Mouse (Mus musculus) lung, embryonic 14.5 days (tissue): ENCODE measurements around the gene Atrip. TPM values are rescaled to one million over a fixed set of nuclear protein-coding genes. Genes with fewer than 3 reads are reported as not detected.

ENCODE experiments used
- ATAC-seq: fragments of 200-750 bp; cut with Nextera tagmentation; 2 replicates; pipeline ENCODE4 v1.8.0; 2017; ENCODE audit warnings: mild to moderate bottlenecking, moderate TSS enrichment, moderate library complexity; ENCODE audit not compliant: insufficient read depth
- DNase-seq: peaks from one replicate; pipeline ENCODE4 v3.0.0-alpha.2; 2015
- H3K27ac ChIP-seq: fragments of 300-500 bp; sonication (generic); 2 replicates; pipeline ENCODE4 v1.5.1; 2014; ENCODE audit warnings: low read depth, mild to moderate bottlenecking, moderate library complexity
- H3K27me3 ChIP-seq: fragments of 300-500 bp; sonication (generic); 2 replicates; pipeline ENCODE4 v1.6.1; 2014; ENCODE audit warnings: low read length, control low read depth; ENCODE audit not compliant: insufficient read depth
- H3K36me3 ChIP-seq: fragments of 300-500 bp; sonication (generic); 2 replicates; pipeline ENCODE4 v1.6.1; 2014; ENCODE audit warnings: control low read depth; ENCODE audit not compliant: insufficient read depth
- H3K4me1 ChIP-seq: fragments of 300-500 bp; sonication (generic); 2 replicates; pipeline ENCODE4 v1.6.1; 2014; ENCODE audit warnings: antibody characterized with exemption, control low read depth; ENCODE audit not compliant: insufficient read depth
- H3K4me2 ChIP-seq: fragments of 300-500 bp; sonication (generic); 2 replicates; pipeline ENCODE4 v1.6.1; 2014; ENCODE audit warnings: mild to moderate bottlenecking
- H3K4me3 ChIP-seq: fragments of 300-500 bp; sonication (generic); 2 replicates; pipeline ENCODE4 v1.5.1; 2014; ENCODE audit warnings: low read depth, low read length
- H3K9ac ChIP-seq: fragments of 300-500 bp; sonication (generic); 2 replicates; pipeline ENCODE4 v1.6.1; 2014
- H3K9me3 ChIP-seq: fragments of 300-500 bp; sonication (generic); 2 replicates; pipeline ENCODE4 v1.6.1; 2016; ENCODE audit warnings: low read depth, low read length, control low read depth
- CTCF ChIP-seq: IDR thresholded peaks from 2 replicates; pipeline ENCODE4 v1.5.1; 2016; ENCODE audit warnings: antibody characterized with exemption, low read depth
- WGBS: fragments of 180-500 bp; shearing (Covaris S2); extraction: QIAGEN DNeasy Blood & Tissue Kit; methylation state at CpG from one replicate; pipeline ENCODE4 v1.1.7; 2014; 5-methylcytosine and 5-hydroxymethylcytosine counted together
- polyA plus RNA-seq: library from polyadenylated mRNA; unstranded; fragments of >200 nt; fragmentation: Nextera tagmentation; extraction: Ambion mirVana; gene quantifications from 2 replicates; pipeline ENCODE4 v1.2.1, GENCODE M21; 2014

The Atrip gene
- polyA plus RNA-seq, 1 experiment from 2014 or later = 27.6 TPM

- no peaks in the 10 kb centered on the region for H3K27me3 ChIP-seq
- ATAC-seq (peak; percentile 9; the same call in 1 of the 2 replicates), DNase-seq (peak; percentile 61)
- peaks cover 92% of the 10 kb centered on the region for H3K36me3 ChIP-seq
- 68% methylated on average over 12 of the region's 12 CpGs for WGBS
- no peaks in the 10 kb centered on the region for H3K9me3 ChIP-seq
- no peak overlapping the region for H3K27ac ChIP-seq
- no peak overlapping the region for H3K4me3 ChIP-seq
- no peaks in the 10 kb centered on the region for H3K4me1 ChIP-seq
- no peak for TF ChIP-seq CTCF
- no peak overlapping the region for H3K4me2 ChIP-seq
- no peak overlapping the region for H3K9ac ChIP-seq
Observed at GRCm38 (mm10) chr9:109105011-109105410, 31.1 kb upstream of the Atrip start.

- DNase-seq (no peak), ATAC-seq (no peak)
- Histone ChIP-seq H3K27ac (no peak overlapping the region), H3K4me2 (no peak overlapping the region), H3K4me3 (no peak overlapping the region), H3K9ac (no peak overlapping the region), H3K9me3 (no peaks in the 10 kb centered on the region), H3K36me3 (peaks cover 86% of the 10 kb centered on the region), H3K4me1 (peaks cover 2% of the 10 kb centered on the region), H3K27me3 (no peaks in the 10 kb centered on the region)
- WGBS = 85% methylated on average over 9 of the region's 9 CpGs
- TF ChIP-seq CTCF = no peak
Observed at GRCm38 (mm10) chr9:109104083-109104482, 30.2 kb upstream of the Atrip start.

GRCm38 (mm10) chr9:109103250-109103649 lies 29.3 kb upstream of the Atrip start:
- DNase-seq = no peak
- Histone ChIP-seq H3K4me1 (peaks cover 10% of the 10 kb centered on the region), H3K36me3 (peaks cover 77% of the 10 kb centered on the region), H3K27ac (no peak overlapping the region), H3K9me3 (no peaks in the 10 kb centered on the region), H3K4me2 (no peak overlapping the region), H3K27me3 (no peaks in the 10 kb centered on the region), H3K9ac (no peak overlapping the region), H3K4me3 (no peak overlapping the region)
- TF ChIP-seq CTCF = no peak
- 65% methylated on average over 7 of the region's 7 CpGs for WGBS
- ATAC-seq = no peak

- WGBS = 86% methylated on average over 3 of the region's 3 CpGs
- peaks cover 15% of the 10 kb centered on the region for H3K4me1 ChIP-seq
Observed at GRCm38 (mm10) chr9:109102541-109102940, 28.6 kb upstream of the Atrip start.

GRCm38 (mm10) chr9:109101933-109102445 lies 28.1 kb upstream of the Atrip start:
- H3K9me3 ChIP-seq = no peaks in the 10 kb centered on the region
- 92% methylated on average over 5 of the region's 5 CpGs for WGBS
- no peak overlapping the region for H3K4me3 ChIP-seq

More at GRCm38 (mm10) chr9:109102541-109102940, 28.6 kb upstream of the Atrip start:
- DNase-seq = no peak
- Histone ChIP-seq H3K4me2 (no peak overlapping the region), H3K27me3 (no peaks in the 10 kb centered on the region), H3K36me3 (peaks cover 70% of the 10 kb centered on the region), H3K27ac (no peak overlapping the region), H3K9ac (no peak overlapping the region), H3K4me3 (no peak overlapping the region), H3K9me3 (no peaks in the 10 kb centered on the region)
- TF ChIP-seq CTCF = no peak
- ATAC-seq = no peak

GRCm38 (mm10) chr9:109100307-109100928 lies 26.5 kb upstream of the Atrip start:
- H3K4me1 ChIP-seq = peaks cover 18% of the 10 kb centered on the region
- no peak overlapping the region for H3K4me3 ChIP-seq
- DNase-seq = no peak
- ATAC-seq = no peak
- no peak overlapping the region for H3K4me2 ChIP-seq
- H3K27ac ChIP-seq = no peak overlapping the region
- no peak for TF ChIP-seq CTCF
- no peaks in the 10 kb centered on the region for H3K27me3 ChIP-seq
- 85% methylated on average over 20 of the region's 20 CpGs for WGBS
- no peak overlapping the region for H3K9ac ChIP-seq
- H3K9me3 ChIP-seq = no peaks in the 10 kb centered on the region
- peaks cover 51% of the 10 kb centered on the region for H3K36me3 ChIP-seq

More at GRCm38 (mm10) chr9:109101933-109102445, 28.1 kb upstream of the Atrip start:
- Histone ChIP-seq H3K27ac (no peak overlapping the region), H3K4me1 (peaks cover 18% of the 10 kb centered on the region), H3K36me3 (peaks cover 67% of the 10 kb centered on the region), H3K27me3 (no peaks in the 10 kb centered on the region), H3K4me2 (no peak overlapping the region), H3K9ac (no peak overlapping the region)
- ATAC-seq = no peak
- no peak for DNase-seq
- TF ChIP-seq CTCF = no peak

- H3K4me2 ChIP-seq = peak overlapping the region; percentile 87
- H3K9me3 ChIP-seq = no peaks in the 10 kb centered on the region
- H3K36me3 ChIP-seq = peaks cover 37% of the 10 kb centered on the region
- WGBS = 15% methylated on average over 6 of the region's 6 CpGs
- no peak overlapping the region for H3K4me3 ChIP-seq
- no peak for TF ChIP-seq CTCF
- peak overlapping the region; percentile 99; the same call in 1 of the 2 replicates for H3K27ac ChIP-seq
- ATAC-seq = peak; percentile 33
- peak; percentile 88 for DNase-seq
- peaks cover 27% of the 10 kb centered on the region for H3K4me1 ChIP-seq
- peak overlapping the region; percentile 27; the same call in 1 of the 2 replicates for H3K9ac ChIP-seq
- no peaks in the 10 kb centered on the region for H3K27me3 ChIP-seq
Observed at GRCm38 (mm10) chr9:109098969-109099368, 25.0 kb upstream of the Atrip start.
